Mouse (Mus musculus): ENCODE measurements at regions not wholly inside any gene's neighbourhood (a gene's known extent, or its start where the extent isn't known, plus 50 kb on each side); places are given as distances from the start of the nearest gene placed in this dataset.

GRCm38 (mm10) chr15:59880426-59880825 is 136.0 kb downstream of the 4933412E24Rik start:
- Histone ChIP-seq H3K36me3 (ENCODE audit: control insufficient read depth, insufficient read depth) (no peaks in the 10 kb centered on the region), H3K79me2 (ENCODE audit: control insufficient read depth, insufficient read depth) (no peaks in the 10 kb centered on the region), H3K4me2 (ENCODE audit: low read depth) (no peak overlapping the region), H3K27me3 (ENCODE audit: control insufficient read depth, insufficient read depth, insufficient read length) (no peaks in the 10 kb centered on the region), H3K4me3 (no peak overlapping the region), H3ac (ENCODE audit: control insufficient read depth, insufficient read length) (no peak overlapping the region)
- TF ChIP-seq MYOG (IDR thresholded peaks at IDR 0.05; ENCODE audit: control insufficient read depth in 1 of 3, insufficient read depth in 1 of 3, insufficient read length in 2 of 3, low read depth in 2 of 3) = no peak
- no peak for TF ChIP-seq CEBPB (IDR thresholded peaks at IDR 0.05; ENCODE audit: insufficient read depth, poor library complexity, severe bottlenecking)
- TF ChIP-seq REST (IDR thresholded peaks at IDR 0.05; ENCODE audit: insufficient read depth, insufficient read length) = no peak
- no peak for TF ChIP-seq POLR2A (IDR thresholded peaks at IDR 0.05; ENCODE audit: insufficient read length, low read depth)
- no peak for TF ChIP-seq SRF (IDR thresholded peaks at IDR 0.05; ENCODE audit: control insufficient read depth, insufficient read length, low read depth)
- TF ChIP-seq POLR2AphosphoS2 (IDR thresholded peaks at IDR 0.05; ENCODE audit: insufficient read length, low read depth) = no peak
- TF ChIP-seq USF1 (IDR thresholded peaks at IDR 0.05; ENCODE audit: low read depth) = no peak

- Histone ChIP-seq H3K4me3 (no peak overlapping the region), H3K4me2 (ENCODE audit: low read depth) (no peak overlapping the region), H3K79me2 (ENCODE audit: control insufficient read depth, insufficient read depth) (no peaks in the 10 kb centered on the region), H3K27me3 (ENCODE audit: control insufficient read depth, insufficient read depth, insufficient read length) (no peaks in the 10 kb centered on the region), H3ac (ENCODE audit: control insufficient read depth, insufficient read length) (no peak overlapping the region), H3K36me3 (ENCODE audit: control insufficient read depth, insufficient read depth) (no peaks in the 10 kb centered on the region)
- no peak for TF ChIP-seq CEBPB (IDR thresholded peaks at IDR 0.05; ENCODE audit: insufficient read depth, poor library complexity, severe bottlenecking)
- no peak for TF ChIP-seq TCF12 (IDR thresholded peaks at IDR 0.05; ENCODE audit: insufficient read depth, poor library complexity, severe bottlenecking)
- TF ChIP-seq MYOD1 (IDR thresholded peaks at IDR 0.05; ENCODE audit: control insufficient read depth in 1 of 3, insufficient read length in 2 of 3, low read depth in 2 of 3) = no peak
- no peak for TF ChIP-seq REST (IDR thresholded peaks at IDR 0.05; ENCODE audit: insufficient read depth, insufficient read length)
- TF ChIP-seq USF1 (IDR thresholded peaks at IDR 0.05; ENCODE audit: low read depth) = no peak
- no peak for TF ChIP-seq MAX (IDR thresholded peaks at IDR 0.05; ENCODE audit: low read depth)
- no peak for TF ChIP-seq MYOG (IDR thresholded peaks at IDR 0.05; ENCODE audit: control insufficient read depth in 1 of 3, insufficient read depth in 1 of 3, insufficient read length in 2 of 3, low read depth in 2 of 3)
- no peak for TF ChIP-seq E2F4 (IDR thresholded peaks at IDR 0.05; ENCODE audit: insufficient read depth)
- TF ChIP-seq SRF (IDR thresholded peaks at IDR 0.05; ENCODE audit: control insufficient read depth, insufficient read length, low read depth) = no peak
- no peak for TF ChIP-seq POLR2A (IDR thresholded peaks at IDR 0.05; ENCODE audit: insufficient read length, low read depth)
- TF ChIP-seq TCF3 (IDR thresholded peaks at IDR 0.05; ENCODE audit: insufficient read length, low read depth) = no peak
- TF ChIP-seq POLR2AphosphoS2 (IDR thresholded peaks at IDR 0.05; ENCODE audit: insufficient read length, low read depth) = no peak
Measured at GRCm38 (mm10) chr15:59879311-59879710, 137.1 kb downstream of the 4933412E24Rik start.

DNA sequence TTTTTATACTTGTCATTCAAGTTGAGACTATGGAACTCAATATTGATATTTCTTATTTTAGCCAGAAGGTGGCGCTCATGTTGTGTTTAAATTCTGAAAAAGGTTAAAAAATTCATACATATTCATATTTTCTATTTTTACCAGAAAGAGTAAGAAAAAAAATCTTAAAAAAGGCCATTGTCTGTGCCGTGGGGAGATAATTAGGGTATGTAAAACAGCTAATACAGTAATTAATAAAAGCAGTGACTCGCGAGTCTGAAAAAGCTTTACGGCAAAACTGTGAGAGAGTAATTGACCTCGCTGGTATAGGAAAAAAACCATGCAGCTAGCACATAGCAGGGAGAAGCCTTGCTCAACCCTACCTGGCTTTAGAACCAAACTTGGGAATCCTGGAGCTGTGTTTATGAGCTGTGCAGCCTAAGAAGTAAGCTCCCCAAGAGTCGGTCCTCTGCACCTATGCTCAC is 140.1 kb downstream of the 4933412E24Rik start:
- Histone ChIP-seq H3K36me3 (ENCODE audit: control insufficient read depth, insufficient read depth) (no peaks in the 10 kb centered on the region), H3K4me3 (no peak overlapping the region), H3K79me2 (ENCODE audit: control insufficient read depth, insufficient read depth) (no peaks in the 10 kb centered on the region), H3K27me3 (ENCODE audit: control insufficient read depth, insufficient read depth, insufficient read length) (no peaks in the 10 kb centered on the region), H3ac (ENCODE audit: control insufficient read depth, insufficient read length) (no peak overlapping the region), H3K4me2 (ENCODE audit: low read depth) (no peak overlapping the region)
- TF ChIP-seq POLR2A (IDR thresholded peaks at IDR 0.05; ENCODE audit: insufficient read length, low read depth) (no peak), CEBPB (IDR thresholded peaks at IDR 0.05; ENCODE audit: insufficient read depth, poor library complexity, severe bottlenecking) (no peak), SRF (IDR thresholded peaks at IDR 0.05; ENCODE audit: control insufficient read depth, insufficient read length, low read depth) (no peak), MYOG (IDR thresholded peaks at IDR 0.05; ENCODE audit: control insufficient read depth in 1 of 3, insufficient read depth in 1 of 3, insufficient read length in 2 of 3, low read depth in 2 of 3) (no peak), REST (IDR thresholded peaks at IDR 0.05; ENCODE audit: insufficient read depth, insufficient read length) (no peak), POLR2AphosphoS2 (IDR thresholded peaks at IDR 0.05; ENCODE audit: insufficient read length, low read depth) (no peak), USF1 (IDR thresholded peaks at IDR 0.05; ENCODE audit: low read depth) (no peak), TCF12 (IDR thresholded peaks at IDR 0.05; ENCODE audit: insufficient read depth, poor library complexity, severe bottlenecking) (no peak), MYOD1 (IDR thresholded peaks at IDR 0.05; ENCODE audit: control insufficient read depth in 1 of 3, insufficient read length in 2 of 3, low read depth in 2 of 3) (no peak), TCF3 (IDR thresholded peaks at IDR 0.05; ENCODE audit: insufficient read length, low read depth) (no peak), E2F4 (IDR thresholded peaks at IDR 0.05; ENCODE audit: insufficient read depth) (no peak), MAX (IDR thresholded peaks at IDR 0.05; ENCODE audit: low read depth) (no peak)

DNA sequence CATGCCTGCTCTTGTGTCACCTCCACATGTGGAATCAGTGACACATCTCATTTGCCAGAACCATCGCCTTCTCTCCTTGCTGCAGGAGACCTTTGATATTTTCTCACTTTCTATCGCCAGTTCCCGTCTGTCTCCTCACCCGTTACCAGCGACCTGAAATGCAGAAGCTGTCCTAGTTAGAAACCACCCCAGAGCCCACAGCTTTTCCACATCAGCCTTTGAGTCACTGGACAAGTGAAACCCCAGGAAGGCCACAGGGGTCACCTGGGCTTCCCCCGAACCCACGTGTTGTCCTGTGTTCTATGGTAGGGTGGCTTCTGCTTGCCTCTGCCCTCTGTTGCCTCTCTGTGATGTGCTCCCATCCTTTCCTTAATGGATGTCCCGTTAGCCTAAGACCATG is 149.7 kb downstream of the 4933412E24Rik start:
- Histone ChIP-seq H3K27me3 (ENCODE audit: control insufficient read depth, insufficient read depth, insufficient read length) (no peaks in the 10 kb centered on the region), H3K79me2 (ENCODE audit: control insufficient read depth, insufficient read depth) (no peaks in the 10 kb centered on the region), H3K36me3 (ENCODE audit: control insufficient read depth, insufficient read depth) (no peaks in the 10 kb centered on the region), H3ac (ENCODE audit: control insufficient read depth, insufficient read length) (no peak overlapping the region), H3K4me3 (no peak overlapping the region), H3K4me2 (ENCODE audit: low read depth) (no peak overlapping the region)
- TF ChIP-seq REST (IDR thresholded peaks at IDR 0.05; ENCODE audit: insufficient read depth, insufficient read length) (no peak), TCF3 (IDR thresholded peaks at IDR 0.05; ENCODE audit: insufficient read length, low read depth) (no peak), SRF (IDR thresholded peaks at IDR 0.05; ENCODE audit: control insufficient read depth, insufficient read length, low read depth) (no peak), MYOG (IDR thresholded peaks at IDR 0.05; ENCODE audit: control insufficient read depth in 1 of 3, insufficient read depth in 1 of 3, insufficient read length in 2 of 3, low read depth in 2 of 3) (no peak), USF1 (IDR thresholded peaks at IDR 0.05; ENCODE audit: low read depth) (no peak), MYOD1 (IDR thresholded peaks at IDR 0.05; ENCODE audit: control insufficient read depth in 1 of 3, insufficient read length in 2 of 3, low read depth in 2 of 3) (no peak), TCF12 (IDR thresholded peaks at IDR 0.05; ENCODE audit: insufficient read depth, poor library complexity, severe bottlenecking) (no peak), MAX (IDR thresholded peaks at IDR 0.05; ENCODE audit: low read depth) (no peak), POLR2AphosphoS2 (IDR thresholded peaks at IDR 0.05; ENCODE audit: insufficient read length, low read depth) (no peak), POLR2A (IDR thresholded peaks at IDR 0.05; ENCODE audit: insufficient read length, low read depth) (no peak), E2F4 (IDR thresholded peaks at IDR 0.05; ENCODE audit: insufficient read depth) (no peak), CEBPB (IDR thresholded peaks at IDR 0.05; ENCODE audit: insufficient read depth, poor library complexity, severe bottlenecking) (no peak)

All from myocyte (in vitro differentiated cells).